Mouse (Mus musculus) adrenal gland, postnatal 36 days (tissue): ENCODE data around the gene Ncbp2. TPM values are rescaled to one million over a fixed set of nuclear protein-coding genes. Genes with fewer than 3 reads are reported as not detected.
"Not testable (repeated sequence)": the region's sequence is repeated elsewhere in the genome, so short reads cannot be mapped to it uniquely, and the experiment has no call there.

Experiments used
- DNase-seq, 2 experiments: peaks; one replicate each; pipeline ENCODE4 v3.0.0; 2021; ENCODE audit warnings: mixed read lengths in 1 of 2
- total RNA-seq, 2 experiments: library from RNA; stranded (reverse); gene quantifications; 2 replicates each; pipeline ENCODE4 v1.2.3; 2021

The Ncbp2 gene
- total RNA-seq, 2 experiments from 2014 or later, result 52.8 to 57.9 TPM

- DNase-seq, result no peak
Measured at GRCm38 (mm10) chr16:31934550-31935010, 13.7 kb upstream of the Ncbp2 start.

GRCm38 (mm10) chr16:31935091-31935979 lies 13.0 kb upstream of the Ncbp2 start:
- no peak for DNase-seq

- no peak for DNase-seq
Measured at GRCm38 (mm10) chr16:31936568-31936967, 11.7 kb upstream of the Ncbp2 start.

GRCm38 (mm10) chr16:31938856-31939255 lies 9.5 kb upstream of the Ncbp2 start:
- DNase-seq, result no peak

- no peak for DNase-seq
Measured at GRCm38 (mm10) chr16:31940586-31940985, 7.7 kb upstream of the Ncbp2 start.

- DNase-seq, result peak; percentile 78 to 89
Measured at GRCm38 (mm10) chr16:31943980-31944379, 4.3 kb upstream of the Ncbp2 start.

- no peak for DNase-seq
Measured at GRCm38 (mm10) chr16:31944698-31945255, 3.5 kb upstream of the Ncbp2 start.

- no peak for DNase-seq
Measured at GRCm38 (mm10) chr16:31945372-31945771, 2.9 kb upstream of the Ncbp2 start.

GRCm38 (mm10) chr16:31945986-31946385 lies 2.3 kb upstream of the Ncbp2 start:
- not testable (repeated sequence) for DNase-seq

- no peak for DNase-seq
Measured at GRCm38 (mm10) chr16:31947333-31947732, 980 bp upstream of the Ncbp2 start.

- no peak for DNase-seq
Measured at GRCm38 (mm10) chr16:31947901-31948316, 404 bp upstream of the Ncbp2 start.

- DNase-seq, result no peak
Measured at GRCm38 (mm10) chr16:31963224-31963623, 14.9 kb downstream of the Ncbp2 start.

- peak; percentile 25 to 32 for DNase-seq
Measured at GRCm38 (mm10) chr16:31975258-31975657, 26.9 kb downstream of the Ncbp2 start.

- DNase-seq, result no peak
Measured at GRCm38 (mm10) chr16:31979501-31979900, 31.2 kb downstream of the Ncbp2 start.

GRCm38 (mm10) chr16:31980946-31981345 lies 32.6 kb downstream of the Ncbp2 start:
- peak in 1 of 2 experiments; percentile 7 for DNase-seq

GRCm38 (mm10) chr16:31992039-31992438 lies 43.7 kb downstream of the Ncbp2 start:
- no peak for DNase-seq

GRCm38 (mm10) chr16:31993195-31993594 lies 44.9 kb downstream of the Ncbp2 start:
- DNase-seq, result no peak

GRCm38 (mm10) chr16:31993946-31994345 lies 45.6 kb downstream of the Ncbp2 start:
- DNase-seq, result no peak

GRCm38 (mm10) chr16:31996371-31996770 lies 48.1 kb downstream of the Ncbp2 start:
- no peak for DNase-seq

- DNase-seq, result peak; percentile 95 to 96
Measured at GRCm38 (mm10) chr16:32002509-32003477, 54.5 kb downstream of the Ncbp2 start, which contains the start of gene Senp5. Senp5 (minus strand) TSS chr16:32003287.

GRCm38 (mm10) chr16:32004731-32005130 lies 56.4 kb downstream of the Ncbp2 start:
- DNase-seq, result no peak
